Mouse (Mus musculus): ENCODE measurements around the gene Ebf3. TPM values are rescaled to one million over a fixed set of nuclear protein-coding genes. Genes with fewer than 3 reads are reported as not detected.

Gene Ebf3
- polyA plus RNA-seq, 1 experiment = not detected

GRCm38 (mm10) chr7:137209688-137210345 lies 104.4 kb downstream of the Ebf3 start:
- no peak overlapping the region for H3K4me3 ChIP-seq (ENCODE audit: low read depth, low read length)
- H3K36me3 ChIP-seq (ENCODE audit: control insufficient read depth, insufficient read depth, low read length, poor library complexity, severe bottlenecking) = no peaks in the 10 kb centered on the region
- H3K9me3 ChIP-seq (replicated peaks; ENCODE audit: control insufficient read depth, insufficient read depth, low read length, poor library complexity, severe bottlenecking) = 0 out of 2 replicates have a peak, but pooled peaks cover 3% of the 10 kb centered on the region
- no peaks in the 10 kb centered on the region for H3K27me3 ChIP-seq (ENCODE audit: control insufficient read depth, insufficient read depth, low read length, poor library complexity, severe bottlenecking)
- no peak for TF ChIP-seq CTCF (IDR thresholded peaks at IDR 0.05; ENCODE audit: low read depth, low read length)
- no peak for TF ChIP-seq EP300 (IDR thresholded peaks at IDR 0.05; ENCODE audit: insufficient read depth, low read depth, low read length)
- no peak overlapping the region for H3K9ac ChIP-seq (ENCODE audit: low read depth, poor library complexity, severe bottlenecking)
- no peaks in the 10 kb centered on the region for H3K4me1 ChIP-seq (ENCODE audit: control insufficient read depth, insufficient read depth, low read length)
- H3K27ac ChIP-seq (ENCODE audit: insufficient read depth, low read length) = no peak overlapping the region

GRCm38 (mm10) chr7:137208556-137208955 lies 105.7 kb downstream of the Ebf3 start:
- no peaks in the 10 kb centered on the region for H3K9me3 ChIP-seq (replicated peaks; ENCODE audit: control insufficient read depth, insufficient read depth, low read length, poor library complexity, severe bottlenecking)
- no peaks in the 10 kb centered on the region for H3K27me3 ChIP-seq (ENCODE audit: control insufficient read depth, insufficient read depth, low read length, poor library complexity, severe bottlenecking)
- H3K4me3 ChIP-seq (ENCODE audit: low read depth, low read length) = no peak overlapping the region
- H3K4me1 ChIP-seq (ENCODE audit: control insufficient read depth, insufficient read depth, low read length) = no peaks in the 10 kb centered on the region
- H3K27ac ChIP-seq (ENCODE audit: insufficient read depth, low read length) = no peak overlapping the region
- H3K9ac ChIP-seq (ENCODE audit: low read depth, poor library complexity, severe bottlenecking) = no peak overlapping the region
- TF ChIP-seq CTCF (IDR thresholded peaks at IDR 0.05; ENCODE audit: low read depth, low read length) (no peak), EP300 (IDR thresholded peaks at IDR 0.05; ENCODE audit: insufficient read depth, low read depth, low read length) (no peak), POLR2A (IDR thresholded peaks at IDR 0.05; ENCODE audit: insufficient read depth, low read length) (no peak)
- no peaks in the 10 kb centered on the region for H3K36me3 ChIP-seq (ENCODE audit: control insufficient read depth, insufficient read depth, low read length, poor library complexity, severe bottlenecking)

- Histone ChIP-seq H3K4me1 (ENCODE audit: control insufficient read depth, insufficient read depth, low read length) (no peaks in the 10 kb centered on the region), H3K36me3 (ENCODE audit: control insufficient read depth, insufficient read depth, low read length, poor library complexity, severe bottlenecking) (no peaks in the 10 kb centered on the region), H3K27ac (ENCODE audit: insufficient read depth, low read length) (no peak overlapping the region), H3K4me3 (ENCODE audit: low read depth, low read length) (no peak overlapping the region), H3K27me3 (ENCODE audit: control insufficient read depth, insufficient read depth, low read length, poor library complexity, severe bottlenecking) (no peaks in the 10 kb centered on the region), H3K9ac (ENCODE audit: low read depth, poor library complexity, severe bottlenecking) (no peak overlapping the region), H3K9me3 (replicated peaks; ENCODE audit: control insufficient read depth, insufficient read depth, low read length, poor library complexity, severe bottlenecking) (no peaks in the 10 kb centered on the region)
- no peak for TF ChIP-seq EP300 (IDR thresholded peaks at IDR 0.05; ENCODE audit: insufficient read depth, low read depth, low read length)
Measured at GRCm38 (mm10) chr7:137206770-137207285, 107.4 kb downstream of the Ebf3 start.

- TF ChIP-seq POLR2A (IDR thresholded peaks at IDR 0.05; ENCODE audit: insufficient read depth, low read length) = no peak
- no peak for TF ChIP-seq CTCF (IDR thresholded peaks at IDR 0.05; ENCODE audit: low read depth, low read length)
- no peak for TF ChIP-seq EP300 (IDR thresholded peaks at IDR 0.05; ENCODE audit: insufficient read depth, low read depth, low read length)
- Histone ChIP-seq H3K9me3 (replicated peaks; ENCODE audit: control insufficient read depth, insufficient read depth, low read length, poor library complexity, severe bottlenecking) (no peaks in the 10 kb centered on the region), H3K27me3 (ENCODE audit: control insufficient read depth, insufficient read depth, low read length, poor library complexity, severe bottlenecking) (no peaks in the 10 kb centered on the region)
Measured at GRCm38 (mm10) chr7:137199533-137199932, 114.7 kb downstream of the Ebf3 start.

GRCm38 (mm10) chr7:137198921-137199320 lies 115.3 kb downstream of the Ebf3 start:
- Histone ChIP-seq H3K4me3 (ENCODE audit: low read depth, low read length) (no peak overlapping the region), H3K27ac (ENCODE audit: insufficient read depth, low read length) (no peak overlapping the region), H3K36me3 (ENCODE audit: control insufficient read depth, insufficient read depth, low read length, poor library complexity, severe bottlenecking) (no peaks in the 10 kb centered on the region), H3K4me1 (ENCODE audit: control insufficient read depth, insufficient read depth, low read length) (no peaks in the 10 kb centered on the region), H3K9me3 (replicated peaks; ENCODE audit: control insufficient read depth, insufficient read depth, low read length, poor library complexity, severe bottlenecking) (no peaks in the 10 kb centered on the region), H3K27me3 (ENCODE audit: control insufficient read depth, insufficient read depth, low read length, poor library complexity, severe bottlenecking) (no peaks in the 10 kb centered on the region), H3K9ac (ENCODE audit: low read depth, poor library complexity, severe bottlenecking) (no peak overlapping the region)
- TF ChIP-seq EP300 (IDR thresholded peaks at IDR 0.05; ENCODE audit: insufficient read depth, low read depth, low read length) (no peak), CTCF (IDR thresholded peaks at IDR 0.05; ENCODE audit: low read depth, low read length) (no peak), POLR2A (IDR thresholded peaks at IDR 0.05; ENCODE audit: insufficient read depth, low read length) (no peak)

More at GRCm38 (mm10) chr7:137199533-137199932, 114.7 kb downstream of the Ebf3 start:
- no peak overlapping the region for H3K9ac ChIP-seq (ENCODE audit: low read depth, poor library complexity, severe bottlenecking)
- H3K4me1 ChIP-seq (ENCODE audit: control insufficient read depth, insufficient read depth, low read length) = no peaks in the 10 kb centered on the region
- H3K36me3 ChIP-seq (ENCODE audit: control insufficient read depth, insufficient read depth, low read length, poor library complexity, severe bottlenecking) = no peaks in the 10 kb centered on the region
- no peak overlapping the region for H3K4me3 ChIP-seq (ENCODE audit: low read depth, low read length)
- H3K27ac ChIP-seq (ENCODE audit: insufficient read depth, low read length) = no peak overlapping the region

GRCm38 (mm10) chr7:137197118-137198030 lies 116.9 kb downstream of the Ebf3 start:
- TF ChIP-seq EP300 (IDR thresholded peaks at IDR 0.05; ENCODE audit: insufficient read depth, low read depth, low read length) = no peak
- no peak for TF ChIP-seq POLR2A (IDR thresholded peaks at IDR 0.05; ENCODE audit: insufficient read depth, low read length)
- TF ChIP-seq CTCF (IDR thresholded peaks at IDR 0.05; ENCODE audit: low read depth, low read length) = no peak

More at GRCm38 (mm10) chr7:137197118-137198030, 116.9 kb downstream of the Ebf3 start:
- no peaks in the 10 kb centered on the region for H3K9me3 ChIP-seq (replicated peaks; ENCODE audit: control insufficient read depth, insufficient read depth, low read length, poor library complexity, severe bottlenecking)
- H3K4me3 ChIP-seq (ENCODE audit: low read depth, low read length) = no peak overlapping the region
- H3K27me3 ChIP-seq (ENCODE audit: control insufficient read depth, insufficient read depth, low read length, poor library complexity, severe bottlenecking) = no peaks in the 10 kb centered on the region
- H3K4me1 ChIP-seq (ENCODE audit: control insufficient read depth, insufficient read depth, low read length) = no peaks in the 10 kb centered on the region
- no peak overlapping the region for H3K27ac ChIP-seq (ENCODE audit: insufficient read depth, low read length)
- no peak overlapping the region for H3K9ac ChIP-seq (ENCODE audit: low read depth, poor library complexity, severe bottlenecking)
- H3K36me3 ChIP-seq (ENCODE audit: control insufficient read depth, insufficient read depth, low read length, poor library complexity, severe bottlenecking) = no peaks in the 10 kb centered on the region

All from ES-Bruce4 (cell line).